Mouse (Mus musculus): ENCODE results near the gene Ccdc124.
A peak's percentile ranks its signal among the peaks of the same experiment; 100 is the strongest.

The Ccdc124 gene

DNA sequence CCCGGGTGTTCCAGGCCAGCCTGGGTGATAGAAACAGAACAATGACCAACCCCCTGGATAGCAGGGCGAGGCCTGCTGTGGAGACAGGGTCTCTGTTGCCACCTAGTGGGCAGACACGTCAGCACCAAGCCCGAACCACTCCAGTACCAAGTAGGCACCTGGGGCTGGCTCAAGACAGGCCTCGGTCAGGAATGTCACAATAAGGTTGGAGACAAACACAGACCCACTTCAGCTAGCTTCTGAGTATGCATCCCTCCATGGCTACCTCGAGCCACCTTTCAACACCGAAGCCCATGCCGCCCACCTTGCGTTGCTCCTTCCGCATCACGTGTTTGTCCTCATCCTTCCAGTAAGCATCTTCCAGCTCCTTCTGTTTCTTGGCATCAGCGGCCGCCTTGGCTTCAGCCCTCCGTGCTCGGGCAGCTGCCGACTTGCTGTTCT lies 4.1 kb downstream of the Ccdc124 start:
- peak in 1 of 2 experiments; percentile 74 for DNase-seq (ENCODE audit: low spot score in 2 of 2)

- DNase-seq (ENCODE audit: low spot score in 2 of 2), result no peak
Measured at GRCm38 (mm10) chr8:70869199-70869571, 4.5 kb downstream of the Ccdc124 start.

DNA sequence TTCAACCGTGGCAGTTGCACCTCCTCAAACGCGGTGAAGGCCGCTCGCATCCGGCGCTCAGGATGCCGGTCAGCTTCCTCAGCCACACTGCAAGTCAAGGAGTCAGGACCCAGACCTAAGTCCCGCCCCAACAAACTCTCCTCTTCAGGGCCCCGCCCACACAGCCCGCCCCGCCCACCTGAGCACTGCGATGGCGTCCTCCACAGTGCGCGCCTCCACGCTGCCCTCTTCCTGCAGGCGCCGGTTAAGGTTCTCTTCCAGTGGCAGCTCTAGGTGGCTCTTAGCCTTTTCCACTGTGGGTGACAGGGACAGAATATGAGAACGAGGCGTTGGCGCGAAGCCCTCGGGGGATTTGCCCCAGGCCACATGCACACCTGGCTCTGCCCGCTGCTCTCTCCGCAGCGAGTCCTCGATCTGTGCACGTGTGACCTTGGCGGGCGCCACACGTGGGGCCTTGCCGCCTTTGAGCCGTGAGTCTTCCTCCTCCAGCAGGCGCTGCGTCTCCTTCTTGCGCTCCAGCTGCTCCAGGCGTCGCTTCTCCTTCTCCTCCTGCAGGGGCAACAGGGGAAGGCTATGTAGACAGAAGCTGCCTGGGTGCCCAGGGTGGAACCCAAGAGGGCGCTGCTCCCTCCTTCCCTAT lies 5.1 kb downstream of the Ccdc124 start:
- DNase-seq (ENCODE audit: low spot score in 2 of 2), result no peak

- DNase-seq (ENCODE audit: low spot score in 2 of 2), result no peak
Measured at GRCm38 (mm10) chr8:70866566-70866965, 7.2 kb downstream of the Ccdc124 start.

- DNase-seq (ENCODE audit: low spot score in 2 of 2), result no peak
Measured at GRCm38 (mm10) chr8:70866001-70866520, 7.7 kb downstream of the Ccdc124 start.

DNA sequence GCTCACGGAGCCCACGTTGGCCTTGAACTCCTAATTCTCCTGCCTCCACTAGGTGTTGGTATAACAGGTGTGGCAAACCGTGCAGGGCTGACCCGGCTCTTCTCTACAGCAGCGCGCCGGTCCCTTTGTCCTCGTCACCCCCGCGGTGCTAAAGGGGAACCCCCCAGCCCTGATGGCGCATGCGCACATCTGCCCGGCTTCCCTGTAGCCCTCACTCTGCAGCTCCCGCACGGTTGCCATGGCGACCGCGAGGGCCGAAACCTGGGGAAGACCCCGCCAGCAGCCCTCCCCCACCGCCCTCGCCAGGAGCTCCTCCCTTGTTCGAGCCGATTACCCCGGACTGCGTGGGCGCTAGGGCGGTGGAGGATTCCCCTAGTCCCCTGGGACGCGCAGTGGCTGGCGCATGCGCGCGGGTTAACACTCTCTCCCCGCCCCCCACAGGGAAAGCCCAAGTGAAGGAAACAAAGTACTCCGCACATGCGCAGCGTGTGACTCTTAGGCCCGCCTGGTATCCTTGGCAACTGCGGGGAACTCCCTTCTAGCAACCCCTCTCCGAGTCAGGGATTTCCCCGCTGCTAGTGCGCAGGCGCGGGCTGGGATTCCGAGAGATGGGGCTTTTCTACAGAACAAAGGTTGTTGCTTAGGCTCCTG lies 8.3 kb downstream of the Ccdc124 start:
- DNase-seq (ENCODE audit: low spot score in 2 of 2), result peak; percentile 98 to 99

- DNase-seq (ENCODE audit: low spot score in 2 of 2), result no peak
Measured at GRCm38 (mm10) chr8:70864712-70865221, 9.0 kb downstream of the Ccdc124 start.

DNA sequence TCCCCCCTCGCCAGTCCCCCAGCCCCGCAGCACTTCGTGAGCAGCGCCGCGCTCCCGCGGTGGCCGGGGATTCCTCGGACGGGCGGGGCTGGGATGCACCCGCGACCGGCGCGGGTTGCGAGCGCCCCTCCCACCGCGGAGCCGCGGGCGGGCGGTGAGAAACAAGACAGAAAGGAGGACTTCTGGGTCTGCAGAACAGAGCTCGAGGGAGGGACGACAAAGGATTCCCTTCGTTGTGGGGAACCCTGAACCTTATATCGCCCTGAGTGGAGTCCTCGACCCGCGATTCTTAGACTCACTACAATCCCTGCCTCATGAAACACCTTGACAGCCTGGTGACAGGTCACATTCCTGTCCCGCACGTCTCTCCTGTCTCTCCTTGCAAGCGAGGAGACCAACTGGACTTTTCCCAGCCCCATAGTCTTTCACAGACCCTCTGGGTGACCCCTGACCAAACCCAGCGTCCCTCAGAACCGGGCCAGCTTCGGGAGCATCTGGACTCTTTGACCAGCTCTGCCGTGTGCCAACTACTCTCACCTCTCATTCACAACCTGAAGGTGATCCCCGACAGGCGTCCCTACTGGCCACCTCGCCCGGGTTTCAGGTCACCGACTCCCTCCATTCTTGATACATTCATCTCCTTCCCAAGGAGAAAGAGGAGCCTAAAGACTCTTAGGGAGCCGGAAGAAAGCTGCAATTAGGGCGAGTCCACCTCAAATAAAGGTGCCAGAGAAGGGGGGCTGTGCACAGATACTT lies 9.6 kb downstream of the Ccdc124 start:
- no peak for DNase-seq (ENCODE audit: low spot score in 2 of 2)

DNA sequence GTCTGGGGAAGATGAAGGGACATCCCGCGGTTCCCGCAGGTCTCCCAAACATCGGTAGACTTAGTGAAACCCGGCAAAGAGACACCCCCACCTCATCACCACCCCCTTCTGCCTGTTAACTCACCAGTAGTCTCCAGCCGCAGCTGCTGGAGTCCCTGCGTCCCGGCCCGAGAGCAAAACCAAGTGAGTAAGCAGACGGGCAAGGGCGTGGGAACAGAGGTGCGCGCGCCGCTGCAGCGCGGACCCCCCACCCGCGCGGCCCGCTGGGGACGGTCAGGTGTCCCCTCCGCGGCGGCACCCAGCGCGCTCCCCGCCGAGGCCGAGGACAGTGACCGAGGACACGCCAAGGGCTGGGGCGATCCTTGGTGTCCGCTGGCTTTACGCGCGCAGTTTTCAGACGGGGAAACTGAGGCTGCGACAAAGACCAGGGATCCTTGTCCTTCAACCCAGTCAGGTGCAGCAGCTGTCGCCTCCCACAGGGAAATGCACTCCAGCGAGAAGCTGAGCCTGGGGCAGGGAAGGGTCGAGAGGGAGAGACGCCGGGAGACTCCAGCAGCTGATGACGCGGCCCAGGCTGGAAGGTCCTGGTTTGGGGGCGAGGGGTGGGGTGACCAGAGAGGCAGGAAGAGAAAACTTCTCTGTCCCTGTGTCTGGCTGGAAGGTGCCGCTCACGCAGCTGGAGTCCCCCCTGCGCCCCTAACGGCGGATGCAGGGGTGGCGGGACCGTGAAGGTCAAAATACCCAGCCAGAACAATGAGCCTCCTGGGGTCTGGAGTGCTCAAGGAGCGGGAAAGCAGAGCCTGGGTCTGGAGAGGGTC lies 10.7 kb downstream of the Ccdc124 start, which contains the start of gene Kcnn1:
Gene Kcnn1 (minus strand): TSS at position 435 of the 818 bp plus-strand sequence.
- DNase-seq (ENCODE audit: low spot score in 2 of 2), result no peak

GRCm38 (mm10) chr8:70857516-70857915 lies 16.2 kb downstream of the Ccdc124 start:
- DNase-seq (ENCODE audit: low spot score in 2 of 2), result no peak

DNA sequence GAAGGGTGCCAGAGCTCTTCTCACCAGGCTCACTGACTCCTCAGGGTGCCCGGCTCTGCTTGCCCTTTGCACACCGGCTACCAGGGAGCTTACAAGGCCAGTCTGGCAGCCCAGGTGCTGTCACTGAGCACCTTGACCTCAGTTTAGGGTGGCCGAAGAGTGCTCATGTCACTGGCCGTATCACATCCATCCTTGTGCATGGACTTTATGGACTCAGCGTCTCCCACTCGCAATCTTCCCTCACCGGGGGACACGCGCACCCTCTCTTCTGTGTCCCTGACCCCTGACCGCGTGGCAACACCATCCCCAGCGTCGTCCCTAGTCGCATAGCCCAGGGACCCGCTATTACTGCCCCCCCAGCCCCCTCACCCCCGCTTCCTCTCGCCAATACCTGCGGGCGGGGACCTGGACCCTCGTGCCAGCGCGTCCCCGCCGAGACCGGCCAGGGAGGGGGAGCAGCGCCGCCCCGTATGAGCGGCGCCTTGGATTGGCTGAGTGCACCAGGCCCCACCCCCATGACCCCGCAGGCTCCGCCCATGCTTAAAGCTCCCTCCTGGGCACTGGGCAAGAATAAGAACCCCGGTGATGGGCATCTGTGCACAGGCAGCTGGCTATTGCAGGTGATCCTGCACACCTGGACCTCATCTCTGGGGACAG lies 17.1 kb downstream of the Ccdc124 start:
- peak in 1 of 2 experiments; percentile 72 for DNase-seq (ENCODE audit: low spot score in 2 of 2)

DNA sequence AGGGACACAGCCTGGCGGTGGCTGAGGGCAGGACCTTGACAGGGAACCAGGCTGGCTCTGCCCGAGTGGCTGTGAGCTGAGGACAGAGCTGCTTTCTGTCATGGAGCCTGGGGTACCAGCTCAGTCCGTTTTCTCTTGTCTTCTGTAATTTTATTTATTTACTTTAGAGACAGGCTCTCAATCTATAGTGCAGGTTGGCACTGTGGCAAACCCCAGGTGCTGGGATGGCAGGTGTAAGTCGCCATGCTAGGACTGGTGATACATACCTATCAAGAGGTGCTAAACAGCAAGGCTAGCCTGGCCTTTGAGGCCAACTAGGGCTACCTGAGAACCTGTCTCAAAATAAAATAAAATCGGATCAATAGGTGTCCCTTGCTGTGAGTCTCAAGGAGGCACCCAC lies 17.7 kb downstream of the Ccdc124 start:
- no peak for DNase-seq (ENCODE audit: low spot score in 2 of 2)

- no peak for DNase-seq (ENCODE audit: low spot score in 2 of 2)
Measured at GRCm38 (mm10) chr8:70853863-70854262, 19.9 kb downstream of the Ccdc124 start.

DNA sequence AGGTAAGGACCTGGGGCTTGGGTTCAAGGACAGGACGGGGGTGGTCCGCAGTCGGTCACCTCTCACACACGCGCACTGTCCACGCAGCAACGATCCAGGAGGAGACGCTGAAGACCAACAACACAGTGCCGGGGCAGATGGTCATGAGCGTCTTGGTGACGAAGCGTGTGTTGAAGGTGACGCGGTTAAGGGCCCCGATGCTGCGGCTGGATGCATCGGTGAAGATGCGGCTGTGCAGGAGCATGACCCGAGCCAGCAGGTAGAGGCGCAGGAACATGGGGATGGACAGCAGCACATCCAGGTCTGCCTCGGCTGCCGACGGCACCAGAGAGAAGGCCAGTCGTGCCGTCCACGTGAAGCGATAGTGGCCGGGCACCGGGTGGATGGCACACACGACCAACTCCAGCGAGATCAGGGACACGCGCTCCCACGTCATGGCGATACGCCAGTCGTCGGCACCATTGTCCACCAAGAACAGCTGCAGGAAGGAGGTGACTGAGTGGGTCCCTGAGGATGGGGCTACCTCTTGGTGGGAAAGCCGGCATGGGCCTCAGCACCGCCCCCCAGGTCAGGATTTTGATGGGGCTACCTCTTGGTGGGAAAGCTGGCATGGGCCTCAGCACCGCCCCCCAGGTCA lies 21.0 kb downstream of the Ccdc124 start:
- no peak for DNase-seq (ENCODE audit: low spot score in 2 of 2)

GRCm38 (mm10) chr8:70851837-70852236 lies 21.9 kb downstream of the Ccdc124 start:
- DNase-seq (ENCODE audit: low spot score in 2 of 2), result no peak

DNA sequence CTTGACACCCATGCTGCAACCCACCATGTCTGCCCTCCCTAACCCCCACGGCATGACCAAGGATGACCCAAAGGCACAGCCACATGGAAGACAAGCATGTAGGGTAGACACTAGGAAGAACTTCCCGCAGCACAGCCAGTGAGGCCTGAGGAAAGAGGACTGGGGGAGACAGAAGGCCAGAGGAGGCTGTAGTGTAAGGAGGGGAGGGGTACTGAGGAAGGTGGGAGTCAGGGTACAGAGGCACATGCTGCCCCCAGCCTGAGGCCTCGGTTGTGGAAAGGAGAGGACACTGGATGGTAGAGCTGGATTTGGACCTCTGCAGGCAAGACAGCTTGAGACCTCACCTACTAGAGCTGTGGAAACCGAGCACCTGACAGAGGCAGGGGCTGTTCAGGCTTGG lies 22.8 kb downstream of the Ccdc124 start:
- DNase-seq (ENCODE audit: low spot score in 2 of 2), result no peak

GRCm38 (mm10) chr8:70850132-70850845 lies 23.4 kb downstream of the Ccdc124 start:
- DNase-seq (ENCODE audit: low spot score in 2 of 2), result no peak

DNA sequence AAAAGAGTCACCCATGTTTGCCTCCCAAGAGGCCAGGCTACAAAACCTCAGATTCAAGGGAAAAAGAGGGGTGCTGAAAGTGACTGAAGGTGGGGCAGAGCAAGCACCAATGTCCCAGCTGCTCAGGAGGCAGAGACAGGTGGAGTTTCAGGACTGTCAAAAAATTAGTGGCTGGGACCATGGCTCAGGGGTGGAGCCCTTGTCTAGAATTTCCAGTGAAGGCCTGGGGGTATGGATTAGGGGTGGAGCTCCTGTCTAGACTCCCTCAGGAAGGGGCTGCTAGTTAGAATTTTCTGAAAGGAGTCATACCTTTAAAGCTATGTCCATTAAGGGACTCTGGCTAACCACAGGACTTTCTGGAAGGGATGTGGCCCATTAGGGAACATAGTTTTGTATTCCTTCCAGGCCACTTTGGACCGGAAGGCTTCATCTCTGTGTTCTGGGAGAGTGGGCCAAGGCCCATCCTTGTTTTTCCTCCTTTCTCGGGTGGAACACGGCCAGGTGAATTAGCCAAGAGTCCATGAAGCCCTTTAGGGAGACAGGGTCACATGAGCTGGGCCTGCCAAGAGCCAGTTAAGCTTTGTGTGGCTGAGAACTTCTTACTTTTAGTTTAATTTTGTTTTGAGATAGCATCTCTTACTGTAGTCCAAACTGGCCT lies 24.3 kb downstream of the Ccdc124 start:
- peak in 1 of 2 experiments; percentile 74 for DNase-seq (ENCODE audit: low spot score in 2 of 2)

All from urinary bladder, postnatal 36 days (tissue).